8 mouse cellular contexts compared by ENCODE assay signal in the genomic region with DNA sequence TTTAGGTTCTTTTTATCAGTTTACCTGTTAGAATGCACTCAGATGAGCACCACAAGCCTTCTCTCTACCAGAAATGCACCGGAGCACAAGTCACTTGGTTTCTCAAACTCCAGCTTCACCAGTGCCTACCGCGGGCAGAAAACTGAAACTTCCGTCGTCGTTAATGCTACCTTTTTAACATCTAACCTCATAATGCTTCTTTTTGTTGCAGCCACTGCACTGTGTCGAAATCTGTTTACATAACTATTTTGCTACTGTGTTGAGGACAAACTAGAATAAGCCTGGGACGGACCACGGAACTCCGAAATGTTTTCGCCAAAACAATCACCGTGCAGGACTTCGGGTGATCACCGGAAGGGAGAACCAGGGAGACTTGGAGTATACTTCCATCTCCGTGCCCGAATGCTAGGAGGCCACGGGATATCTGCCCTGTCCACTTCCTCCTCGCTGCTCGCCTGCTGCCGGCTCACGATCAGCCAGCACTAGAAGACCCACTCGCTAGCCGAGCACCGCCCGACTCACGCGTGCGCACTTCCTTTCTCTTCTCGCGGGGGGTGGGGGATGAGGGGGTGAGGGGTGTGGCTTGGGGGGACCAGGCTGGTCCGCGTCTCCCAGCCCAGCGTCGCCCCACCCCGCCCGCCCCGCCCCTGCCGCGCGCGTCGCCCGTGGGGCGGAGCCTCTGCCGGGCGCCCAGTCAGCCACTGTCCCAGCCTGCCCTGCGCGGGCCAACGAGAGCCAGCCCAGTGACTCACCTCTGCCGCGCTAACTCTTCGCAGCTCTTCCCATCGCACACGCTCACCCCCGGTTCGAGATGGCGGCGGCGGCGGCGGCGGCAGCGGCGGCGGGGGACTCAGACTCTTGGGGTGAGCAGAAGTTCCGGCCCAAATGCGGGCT. TPM values are rescaled to one million over a fixed set of nuclear protein-coding genes. Genes with fewer than 3 reads are reported as not detected.
DNase-seq lines count a peak whose midpoint lies in the region; ATAC-seq lines count a peak whose summit lies in the region.

A gene (plus strand): TSS at position 685 of the 894 bp plus-strand sequence.

- peaks cover 41% of the 10 kb centered on the region for H3K79me2 ChIP-seq in macrophage (ENCODE audit: inconsistent target)

- H3K4me2 ChIP-seq in hindbrain, embryonic 16.5 days (ENCODE audit: low read length) = peak within 1 kb of the TSS; percentile 81

- peak within 1 kb of the TSS; percentile 83 for H3K9ac ChIP-seq in hindbrain, embryonic 16.5 days (ENCODE audit: low read depth, low read length)

- peak within 1 kb of the TSS; percentile 86 for H3K27ac ChIP-seq in hindbrain, embryonic 16.5 days (ENCODE audit: low read depth, low read length)
- peak within 1 kb of the TSS; percentile 87 for H3K27ac ChIP-seq in macrophage

- peak within 1 kb of the TSS; percentile 98 for H3K4me3 ChIP-seq in hindbrain, embryonic 16.5 days (ENCODE audit: low read length)
- peak within 1 kb of the TSS; percentile 66 for H3K4me3 ChIP-seq in macrophage (ENCODE audit: inconsistent target)

- no peaks in the 10 kb centered on the region for H3K36me3 ChIP-seq in hindbrain, embryonic 16.5 days (ENCODE audit: control insufficient read depth, insufficient read depth, low read length)
- no peaks in the 10 kb centered on the region for H3K36me3 ChIP-seq in macrophage (ENCODE audit: inconsistent target)

- ATAC-seq in hindbrain, embryonic 16.5 days = peak; percentile 99

- no peaks in the 10 kb centered on the region for H3K9me3 ChIP-seq in hindbrain, embryonic 16.5 days (ENCODE audit: control insufficient read depth, low read length)

- DNase-seq in T-cell, adult 2 months (ENCODE audit: low spot score) = peak; percentile 93
- DNase-seq in cerebellum, postnatal 36 days = peak; percentile 84 to 91
- peak; percentile 87 for DNase-seq in gastrocnemius, adult 18-20 months (ENCODE audit: low spot score)
- DNase-seq in left cerebral cortex, adult 18-20 months (ENCODE audit: low spot score in 2 of 2) = peak; percentile 78 to 90
- peak; percentile 92 for DNase-seq in right cerebral cortex, adult 18-20 months
- DNase-seq in urinary bladder, postnatal 10 days (ENCODE audit: low spot score) = peak; percentile 60

- peaks cover 15% of the 10 kb centered on the region for H3K4me1 ChIP-seq in hindbrain, embryonic 16.5 days (ENCODE audit: control insufficient read depth, insufficient read depth, low read depth, low read length)

- H3K27me3 ChIP-seq in hindbrain, embryonic 16.5 days (replicated peaks; ENCODE audit: control insufficient read depth, insufficient read depth, low read length) = no peaks in the 10 kb centered on the region

- WGBS in hindbrain, embryonic 16.5 days = 0% methylated on average over 55 of the region's 67 CpGs
- WGBS in macrophage (ENCODE audit: missing documents) = under 1% methylated on average over 50 of the region's 67 CpGs

RNA-seq across cellular contexts. Expression of the gene that starts here (rescaled TPM):
- 10 to 100 TPM; 31.2 to 35.6 TPM for total RNA-seq in gastrocnemius, adult 18-20 months (2021)
- 9.6 and 11.5 TPM in 2 replicates for polyA plus RNA-seq in hindbrain, embryonic 16.5 days (2015; fragmentation: Nextera tagmentation; extraction: Ambion mirVana)
- total RNA-seq in left cerebral cortex, adult 18-20 months (2021) = 10 to 100 TPM; 17.2 to 17.9 TPM
- total RNA-seq in macrophage (2018; cell fraction: chromatin; rRNA removed) = 10 to 100 TPM; 17.4 to 51.4 (median 31.1) TPM
- total RNA-seq in macrophage (2018; cell fraction: cytosol; rRNA removed) = 10 to 100 TPM; 10.4 to 19.7 (median 15.3) TPM
- total RNA-seq in macrophage (2018; cell fraction: nucleus; rRNA removed) = 10 to 100 TPM; 15.4 to 51.1 (median 24.0) TPM
- polyA plus RNA-seq in macrophage (2018) = 11.3 to 29.7 TPM (median 23.0 TPM) in 3 replicates

Comparison
In these comparisons a context has a peak if more than half of its experiments do, and no peak if none do; other contexts are left out.
1. Peak in every context shown above with its lines: DNase-seq, ATAC-seq, H3K4me3 ChIP-seq and H3K27ac ChIP-seq.